Mouse (Mus musculus) left cerebral cortex, adult 2 months (tissue): ENCODE results near the gene Mark1. TPM values are rescaled to one million over a fixed set of nuclear protein-coding genes. Genes with fewer than 3 reads are reported as not detected.

Experiments used
- DNase-seq, 2 experiments: peaks; one replicate each; pipeline ENCODE4 v3.0.0; 2021 to 2022; ENCODE audit warnings: low spot score in 2 of 2, mixed read lengths in 1 of 2; ENCODE audit errors: extremely low spot score in 1 of 2
- H3K27ac ChIP-seq: fragments of 200-600 bp; 2 replicates; pipeline ENCODE4 v1.8.1; 2022
- H3K4me3 ChIP-seq: fragments of 200-600 bp; 2 replicates; pipeline ENCODE4 v1.8.1; 2022
- CTCF ChIP-seq: fragments of 200-600 bp; IDR thresholded peaks from 2 replicates; pipeline ENCODE4 v1.8.1; 2022; ENCODE audit warnings: antibody characterized with exemption, mild to moderate bottlenecking, moderate library complexity
- intact Hi-C: fragments of 180-260 bp; cut with DNase I; formaldehyde crosslinking; loops from one replicate; pipeline ENCODE4 v1.15.1; 2025
- total RNA-seq, 2 experiments: library from RNA; stranded (reverse); gene quantifications; 2 replicates each; pipeline ENCODE4 v1.2.3; 2021

Gene Mark1
- total RNA-seq, 2 experiments from 2014 or later = 92.5 to 94.6 TPM

DNA sequence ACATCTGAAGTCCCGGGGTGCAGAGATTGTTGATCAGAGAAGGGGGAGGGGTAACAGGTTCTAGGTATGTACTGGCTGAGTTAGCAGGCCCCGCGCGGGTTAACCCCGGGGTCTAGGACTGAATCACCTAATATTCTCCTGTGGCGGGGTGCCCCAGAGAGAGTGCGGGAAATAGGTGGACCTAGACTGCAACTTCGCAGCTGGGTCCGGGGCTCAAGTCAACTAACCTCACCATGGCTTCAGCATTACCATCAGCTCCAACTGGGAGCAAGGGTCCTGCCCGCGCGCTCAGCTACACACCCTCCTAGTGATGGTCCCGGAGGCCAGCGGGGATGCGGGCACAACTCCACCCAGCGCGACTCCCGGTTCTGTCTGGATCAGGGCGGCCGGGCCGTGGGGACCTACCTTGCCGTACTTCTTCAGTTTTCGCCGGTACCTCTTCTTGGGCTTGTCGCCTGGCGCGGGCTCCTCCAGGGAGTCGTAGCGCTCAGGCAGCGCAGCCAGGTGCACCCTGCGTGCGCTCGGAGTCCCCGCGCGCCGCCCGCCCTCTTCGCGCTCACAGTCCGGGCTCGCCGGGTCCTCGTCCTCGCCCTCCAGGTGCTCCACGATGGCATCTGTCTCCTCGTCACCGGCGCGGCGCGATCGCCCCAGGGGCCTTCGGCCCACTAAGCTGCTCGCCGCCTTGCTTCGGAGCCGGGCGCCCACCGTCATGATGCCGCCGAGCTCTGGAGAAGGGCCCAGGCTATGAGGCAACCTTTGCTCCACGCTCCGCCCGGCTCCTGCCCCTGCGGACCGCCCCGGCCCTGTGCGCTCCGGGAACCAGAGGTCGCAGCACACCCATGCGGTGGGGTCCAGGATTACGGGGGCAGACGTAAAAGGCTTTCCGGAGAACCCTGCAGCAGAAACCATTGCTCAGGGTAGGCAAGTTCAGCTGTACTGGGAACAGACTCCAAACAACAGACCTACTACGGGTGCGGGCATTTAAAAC, 116.8 kb downstream of the Mark1 start, which contains the start of gene C130074G19Rik:
Gene C130074G19Rik (minus strand): TSS at position 938 of the 988 bp plus-strand sequence.
- peak; percentile 55 for TF ChIP-seq CTCF
- peak in 1 of 2 experiments; percentile 47 for DNase-seq
- peak within 1 kb of the TSS; percentile 92 for H3K27ac ChIP-seq
- intact Hi-C loops = loop anchor here (2.0 to 5.0 kb wide), 2 partner anchors 30 to 55 kb away; no protein-coding TSS in a partner anchor
- H3K4me3 ChIP-seq = peak within 1 kb of the TSS; percentile 61

DNA sequence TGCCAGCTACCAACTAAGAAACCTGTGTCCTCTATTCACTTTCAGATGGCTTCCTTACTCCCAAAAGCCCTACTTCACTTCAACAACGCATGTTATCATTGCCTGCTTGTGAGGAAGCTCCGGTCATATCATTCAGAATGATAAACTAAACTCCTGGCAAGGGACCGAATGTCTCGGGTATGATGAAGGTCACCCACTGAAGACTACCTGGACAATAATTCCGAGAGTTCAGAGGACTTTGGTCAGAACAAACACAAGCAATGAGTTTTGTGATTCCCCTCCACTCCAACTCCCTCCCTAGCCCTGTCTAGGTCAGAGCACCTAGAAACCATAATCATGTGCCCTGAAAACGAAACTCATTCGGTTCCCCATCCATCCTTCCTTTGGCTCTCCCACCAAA, 117.5 kb downstream of the Mark1 start:
- no peak for TF ChIP-seq CTCF
- Histone ChIP-seq H3K4me3 (peak overlapping the region; percentile 61), H3K27ac (peak overlapping the region; percentile 92)
- intact Hi-C loops = loop anchor here (2.0 to 5.0 kb wide), 2 partner anchors 29 to 55 kb away; no protein-coding TSS in a partner anchor
- DNase-seq = no peak

DNA sequence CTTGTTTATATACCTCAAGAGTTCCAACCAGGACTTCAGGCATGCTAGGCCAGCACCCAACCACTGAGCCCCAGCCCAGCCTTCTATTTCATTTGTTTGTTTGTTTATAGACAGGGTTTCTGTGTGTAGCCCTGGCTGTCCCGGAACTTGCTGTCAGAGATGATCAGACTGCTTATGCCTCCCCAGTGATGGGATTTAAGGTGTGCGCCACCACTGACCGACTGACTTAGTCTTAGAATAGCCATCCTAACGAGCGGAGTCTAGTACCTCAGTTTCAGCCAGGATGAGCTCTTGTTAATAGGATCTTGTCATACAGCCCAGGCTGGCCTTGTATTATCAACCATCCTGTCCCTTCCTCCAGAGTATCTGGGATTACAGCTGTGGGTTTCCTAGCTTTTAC, 118.2 kb downstream of the Mark1 start:
- no peak overlapping the region for H3K27ac ChIP-seq
- TF ChIP-seq CTCF = no peak
- DNase-seq = no peak
- H3K4me3 ChIP-seq = peak overlapping the region; percentile 61
- intact Hi-C loops = loop anchor here (5.0 kb wide), 1 partner anchor 54 kb away; no protein-coding TSS in a partner anchor

DNA sequence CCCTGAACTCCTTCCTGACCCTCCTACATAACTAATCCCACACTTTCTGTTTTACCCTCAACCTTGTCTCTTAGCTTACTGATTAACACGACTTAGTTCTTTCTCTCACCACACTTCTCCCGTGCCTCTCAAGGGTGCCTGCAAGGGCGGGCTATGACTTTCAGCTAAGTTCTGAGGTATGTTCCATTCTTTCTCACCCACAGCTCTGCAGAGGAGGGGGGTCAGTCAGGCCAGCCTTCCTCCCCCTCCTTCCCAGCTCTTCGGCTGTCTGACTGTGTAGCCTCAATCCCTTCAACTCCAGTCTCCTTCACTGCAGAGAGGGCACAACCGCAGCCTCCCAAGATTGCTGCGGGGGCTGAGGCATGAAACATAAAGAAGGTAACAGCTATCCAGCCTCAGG, 120.5 kb downstream of the Mark1 start:
- Histone ChIP-seq H3K4me3 (no peak overlapping the region), H3K27ac (peak overlapping the region; percentile 59)
- no peak for DNase-seq
- intact Hi-C loops = no loop called here
- no peak for TF ChIP-seq CTCF

DNA sequence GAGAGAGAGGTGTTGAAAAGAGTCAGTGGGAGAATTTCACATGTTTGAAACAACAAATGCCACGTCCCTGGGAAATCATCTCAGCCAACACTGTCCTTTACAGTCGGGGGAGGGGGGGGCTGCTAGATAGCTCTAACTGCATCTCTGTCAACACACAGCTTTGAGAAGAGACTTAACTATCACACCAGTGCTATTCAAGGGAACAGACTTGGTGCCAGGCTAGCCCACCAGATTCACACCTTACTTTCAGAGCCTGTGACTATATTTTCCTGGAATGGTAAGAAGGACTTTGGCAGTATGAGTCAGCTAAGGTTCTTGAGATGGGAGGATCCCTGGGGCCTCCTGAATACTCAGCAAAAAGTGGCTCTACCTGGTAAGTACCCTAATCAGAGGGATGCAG, 122.1 kb downstream of the Mark1 start:
- Histone ChIP-seq H3K4me3 (no peak overlapping the region), H3K27ac (peak overlapping the region; percentile 9)
- DNase-seq = no peak
- no peak for TF ChIP-seq CTCF
- intact Hi-C loops = loop anchor here (1.0 kb wide), 1 partner anchor 20 kb away; no protein-coding TSS in a partner anchor

DNA sequence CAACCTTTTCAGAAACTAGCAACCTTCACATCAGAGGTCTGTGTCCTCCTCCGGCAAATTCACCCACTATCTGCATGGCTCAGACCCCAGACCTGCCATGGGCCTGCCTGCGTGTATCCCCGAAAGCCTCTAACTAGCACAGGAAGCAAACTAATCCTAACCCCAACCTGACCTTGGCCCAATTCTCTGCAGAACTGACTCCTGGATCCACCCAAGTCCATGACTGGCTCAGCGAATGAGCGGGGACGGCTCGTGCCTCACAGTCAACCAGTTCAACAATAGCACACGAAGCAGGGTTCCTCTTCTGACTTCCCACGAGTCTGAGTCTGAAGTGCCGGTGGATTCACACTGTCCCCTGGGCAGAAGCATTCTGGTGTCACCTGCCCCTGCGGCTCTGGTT, 125.5 kb downstream of the Mark1 start:
- Histone ChIP-seq H3K27ac (no peak overlapping the region), H3K4me3 (no peak overlapping the region)
- DNase-seq = no peak
- intact Hi-C loops = no loop called here
- TF ChIP-seq CTCF = no peak

DNA sequence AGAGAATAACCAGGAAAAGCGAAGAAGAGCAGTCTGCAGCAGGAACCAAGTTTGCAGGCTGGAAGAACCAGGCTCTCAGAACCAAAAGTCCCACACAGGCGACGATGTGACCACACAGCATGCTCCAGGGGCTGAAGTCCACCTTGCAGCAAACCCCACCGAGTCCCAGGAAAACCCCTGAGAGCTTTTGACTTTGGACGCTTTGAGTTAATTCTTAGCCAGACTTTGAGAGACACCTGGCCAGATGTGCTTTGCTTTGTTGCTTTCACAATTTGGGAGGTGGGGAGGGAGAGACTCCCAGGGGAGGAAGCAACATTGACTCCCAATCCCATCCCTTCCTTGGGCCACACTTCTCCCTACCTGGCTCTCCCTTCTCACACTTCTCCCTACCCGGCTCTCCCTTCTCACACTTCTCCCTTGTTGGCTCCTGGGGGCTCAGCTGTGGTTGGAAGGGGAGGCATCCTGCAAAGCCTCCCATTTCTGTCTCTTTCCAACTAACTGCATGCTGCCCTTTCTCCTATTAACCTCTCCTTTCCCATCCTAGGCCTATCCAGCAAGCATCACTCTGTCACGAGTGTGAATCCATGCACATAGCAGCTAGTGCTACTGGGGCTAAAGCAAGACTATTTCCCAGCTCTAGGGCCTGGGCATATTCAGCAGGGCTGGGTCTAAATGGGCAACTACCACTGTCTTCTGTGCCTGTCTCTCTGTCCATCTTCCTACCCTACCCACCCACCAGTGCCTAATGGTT, 127.1 kb downstream of the Mark1 start:
- TF ChIP-seq CTCF = no peak
- Histone ChIP-seq H3K4me3 (no peak overlapping the region), H3K27ac (no peak overlapping the region)
- intact Hi-C loops = no loop called here
- DNase-seq = no peak

DNA sequence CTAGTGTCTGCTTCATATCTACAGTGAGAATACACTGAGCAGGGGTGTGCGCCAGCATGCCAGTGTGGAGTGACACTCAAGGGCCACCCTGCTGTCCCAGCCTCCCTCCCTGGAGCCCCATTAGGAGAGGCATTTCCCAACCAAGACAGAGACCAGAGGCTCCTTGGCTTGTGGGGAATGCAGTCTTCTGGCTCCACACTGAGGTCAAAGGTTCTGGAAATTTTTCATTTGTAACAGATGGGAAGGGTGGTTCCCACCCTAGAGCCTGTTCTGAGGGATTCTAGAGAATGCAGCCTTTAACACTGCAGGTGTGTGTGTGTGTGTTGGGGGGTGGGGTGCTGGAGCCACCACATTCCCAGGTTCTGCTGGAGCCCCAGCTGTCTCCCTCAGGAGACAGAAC, 127.9 kb downstream of the Mark1 start:
- TF ChIP-seq CTCF = no peak
- intact Hi-C loops = no loop called here
- no peak for DNase-seq
- Histone ChIP-seq H3K27ac (no peak overlapping the region), H3K4me3 (no peak overlapping the region)

DNA sequence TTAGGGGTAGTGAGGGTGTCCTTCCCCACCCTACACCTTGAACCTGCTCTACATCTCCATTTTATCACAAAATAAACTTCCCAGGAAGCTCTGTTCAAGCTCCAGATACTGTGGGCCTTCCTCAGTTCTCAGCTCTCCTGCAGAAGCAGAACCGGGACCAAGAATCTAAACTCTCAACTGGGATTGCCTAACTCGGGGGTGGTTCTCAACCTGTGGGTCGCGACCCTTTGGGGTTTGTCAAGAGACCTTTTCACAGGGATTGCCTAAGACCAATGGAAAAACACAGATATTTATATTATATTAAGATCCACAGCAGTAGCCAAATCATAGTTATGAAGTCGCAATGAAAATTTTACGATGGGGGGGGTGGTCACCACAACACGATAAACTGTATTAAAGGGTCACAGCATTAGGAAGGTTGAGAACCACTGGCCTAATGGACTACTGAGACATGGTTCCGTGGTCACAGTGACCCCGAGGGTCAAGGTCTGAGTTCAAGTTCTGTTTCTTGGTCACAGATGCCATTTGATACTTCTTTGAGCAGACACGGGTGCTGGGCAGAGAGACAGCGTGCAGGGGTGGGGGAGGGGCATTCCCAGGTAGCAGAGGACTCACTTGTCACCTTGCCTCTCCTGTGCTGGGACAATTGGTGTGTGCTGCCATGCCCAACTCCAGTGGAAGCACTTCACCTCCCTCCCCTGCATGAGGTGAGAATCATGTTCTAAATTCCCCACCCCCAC, 128.6 kb downstream of the Mark1 start:
- no peak for TF ChIP-seq CTCF
- Histone ChIP-seq H3K4me3 (no peak overlapping the region), H3K27ac (peak overlapping the region; percentile 38; the same call in 1 of the 2 replicates)
- intact Hi-C loops = no loop called here
- no peak for DNase-seq

DNA sequence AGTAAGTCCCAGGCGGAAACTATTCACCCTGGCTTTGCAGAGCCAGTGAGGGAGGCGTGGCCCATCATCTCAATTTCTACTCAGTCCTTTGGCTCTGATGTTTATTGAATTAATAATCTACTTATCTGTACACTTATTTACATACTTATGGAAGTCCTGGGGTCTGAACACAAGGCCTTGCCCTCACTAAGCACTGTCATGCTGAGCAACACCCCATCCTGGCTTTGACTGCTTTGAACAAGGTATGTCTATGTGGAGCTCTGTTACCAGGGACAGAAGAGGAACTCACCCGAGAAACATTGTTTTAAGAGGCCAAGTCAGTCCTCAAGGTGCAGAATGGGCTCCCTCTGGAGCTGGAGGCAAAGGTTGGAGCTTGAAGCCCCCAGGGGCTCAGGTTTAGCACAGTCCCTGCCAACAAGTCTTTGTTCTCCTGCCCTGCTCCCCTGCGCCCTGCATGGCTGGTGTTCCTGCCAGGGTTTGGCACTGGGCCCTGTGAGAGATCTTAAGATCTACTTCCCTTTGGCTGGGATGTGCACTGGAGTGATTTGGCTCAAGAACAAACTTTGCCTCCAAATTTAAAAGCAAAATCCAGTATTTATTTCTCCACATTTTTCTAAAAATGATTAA, 129.3 kb downstream of the Mark1 start:
- no peak for DNase-seq
- H3K27ac ChIP-seq = peak overlapping the region; percentile 38; the same call in 1 of the 2 replicates
- intact Hi-C loops = no loop called here
- H3K4me3 ChIP-seq = no peak overlapping the region
- TF ChIP-seq CTCF = no peak

DNA sequence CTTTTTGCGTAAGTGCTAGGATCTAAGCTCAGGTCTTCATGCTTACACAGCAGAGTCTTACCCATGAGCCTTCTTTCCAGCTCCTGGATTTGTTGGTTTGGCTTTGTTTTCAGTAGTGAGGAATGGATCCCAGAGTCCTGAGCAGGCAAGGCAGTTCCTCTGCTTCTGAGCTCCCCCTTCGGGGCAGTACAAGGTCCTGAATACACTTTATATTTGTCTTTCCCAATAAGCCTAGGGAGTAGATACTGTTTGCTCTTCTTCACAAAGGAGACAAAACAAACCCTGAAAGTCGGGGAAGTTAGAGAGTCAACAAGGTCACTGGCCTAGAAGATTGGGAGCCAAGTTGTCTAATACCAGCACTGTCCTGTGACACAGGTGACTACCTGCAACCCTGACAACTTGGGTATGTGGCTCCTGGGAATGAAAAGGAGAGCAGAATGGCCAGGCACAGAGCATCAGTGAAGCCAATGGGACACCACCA, 131.7 kb downstream of the Mark1 start:
- H3K4me3 ChIP-seq = no peak overlapping the region
- H3K27ac ChIP-seq = no peak overlapping the region
- no peak for DNase-seq
- intact Hi-C loops = no loop called here
- TF ChIP-seq CTCF = no peak
